Mouse (Mus musculus): Measurements from ENCODE around the gene Fuca2.

GRCm38 (mm10) chr10:13539769-13540333 lies 40.5 kb downstream of the Fuca2 start:
- TF ChIP-seq CTCF (IDR thresholded peaks at IDR 0.05; ENCODE audit: low read depth, low read length) (no peak), POLR2A (IDR thresholded peaks at IDR 0.05; ENCODE audit: borderline replicate concordance, low read depth, low read length) (no peak)
